Mouse (Mus musculus): ENCODE results near the gene Etl4. TPM values are rescaled to one million over a fixed set of nuclear protein-coding genes. Genes with fewer than 3 reads are reported as not detected.

Etl4 gene
- polyA plus RNA-seq (2011; ENCODE audit: insufficient read depth, insufficient read length, low replicate concordance, missing spikeins) = 1.8 and 8.2 TPM in 2 replicates

GRCm38 (mm10) chr2:19909171-19909899, at the start of gene Etl4:
Gene Etl4 (plus strand): TSS chr2:19909780.
- no peak within 1 kb of the TSS for H3K4me3 ChIP-seq (replicated peaks; ENCODE audit: control insufficient read depth, low read depth, low read length)
- WGBS = 2% methylated on average over 37 of the region's 37 CpGs
- no peaks in the 10 kb centered on the region for H3K4me1 ChIP-seq (ENCODE audit: control insufficient read depth, insufficient read depth, low read length)
- H3K27ac ChIP-seq (ENCODE audit: control insufficient read depth, insufficient read depth, low read depth, low read length, poor library complexity) = no peak within 1 kb of the TSS
- TF ChIP-seq POLR2A (IDR thresholded peaks at IDR 0.05; ENCODE audit: borderline replicate concordance, control insufficient read depth, low read depth, low read length) = no peak
- TF ChIP-seq CTCF (IDR thresholded peaks at IDR 0.05; ENCODE audit: control insufficient read depth, insufficient read depth, low read length) = no peak

GRCm38 (mm10) chr2:19869167-19869566, 40.4 kb upstream of the Etl4 start:
- H3K27ac ChIP-seq (ENCODE audit: control insufficient read depth, insufficient read depth, low read depth, low read length, poor library complexity) = no peak overlapping the region
- TF ChIP-seq CTCF (IDR thresholded peaks at IDR 0.05; ENCODE audit: control insufficient read depth, insufficient read depth, low read length) = no peak
- no peak for TF ChIP-seq POLR2A (IDR thresholded peaks at IDR 0.05; ENCODE audit: borderline replicate concordance, control insufficient read depth, low read depth, low read length)
- no peaks in the 10 kb centered on the region for H3K4me1 ChIP-seq (ENCODE audit: control insufficient read depth, insufficient read depth, low read length)
- H3K4me3 ChIP-seq (replicated peaks; ENCODE audit: control insufficient read depth, low read depth, low read length) = no peak overlapping the region

GRCm38 (mm10) chr2:19871881-19872280, 37.7 kb upstream of the Etl4 start:
- TF ChIP-seq CTCF (IDR thresholded peaks at IDR 0.05; ENCODE audit: control insufficient read depth, insufficient read depth, low read length) (no peak), POLR2A (IDR thresholded peaks at IDR 0.05; ENCODE audit: borderline replicate concordance, control insufficient read depth, low read depth, low read length) (no peak)
- Histone ChIP-seq H3K4me3 (replicated peaks; ENCODE audit: control insufficient read depth, low read depth, low read length) (no peak overlapping the region), H3K27ac (ENCODE audit: control insufficient read depth, insufficient read depth, low read depth, low read length, poor library complexity) (no peak overlapping the region), H3K4me1 (ENCODE audit: control insufficient read depth, insufficient read depth, low read length) (no peaks in the 10 kb centered on the region)
- 78% methylated on average over 1 of the region's 1 CpGs for WGBS

- Histone ChIP-seq H3K4me1 (ENCODE audit: control insufficient read depth, insufficient read depth, low read length) (no peaks in the 10 kb centered on the region), H3K4me3 (replicated peaks; ENCODE audit: control insufficient read depth, low read depth, low read length) (no peak overlapping the region), H3K27ac (ENCODE audit: control insufficient read depth, insufficient read depth, low read depth, low read length, poor library complexity) (no peak overlapping the region)
- TF ChIP-seq POLR2A (IDR thresholded peaks at IDR 0.05; ENCODE audit: borderline replicate concordance, control insufficient read depth, low read depth, low read length) (no peak), CTCF (IDR thresholded peaks at IDR 0.05; ENCODE audit: control insufficient read depth, insufficient read depth, low read length) (no peak)
- WGBS = 36% methylated on average over 4 of the region's 4 CpGs
These were observed 18.7 kb upstream of the Etl4 start for GRCm38 (mm10) chr2:19890875-19891274.

- H3K4me3 ChIP-seq (replicated peaks; ENCODE audit: control insufficient read depth, low read depth, low read length) = no peak overlapping the region
- no peak for TF ChIP-seq POLR2A (IDR thresholded peaks at IDR 0.05; ENCODE audit: borderline replicate concordance, control insufficient read depth, low read depth, low read length)
- no peak for TF ChIP-seq CTCF (IDR thresholded peaks at IDR 0.05; ENCODE audit: control insufficient read depth, insufficient read depth, low read length)
- H3K4me1 ChIP-seq (ENCODE audit: control insufficient read depth, insufficient read depth, low read length) = no peaks in the 10 kb centered on the region
- 4% methylated on average over 31 of the region's 31 CpGs for WGBS
- H3K27ac ChIP-seq (ENCODE audit: control insufficient read depth, insufficient read depth, low read depth, low read length, poor library complexity) = no peak overlapping the region
These were observed 560 bp downstream of the Etl4 start for GRCm38 (mm10) chr2:19909900-19910780.

- TF ChIP-seq CTCF (IDR thresholded peaks at IDR 0.05; ENCODE audit: control insufficient read depth, insufficient read depth, low read length) = no peak
- TF ChIP-seq POLR2A (IDR thresholded peaks at IDR 0.05; ENCODE audit: borderline replicate concordance, control insufficient read depth, low read depth, low read length) = no peak
- no peaks in the 10 kb centered on the region for H3K4me1 ChIP-seq (ENCODE audit: control insufficient read depth, insufficient read depth, low read length)
- no peak overlapping the region for H3K27ac ChIP-seq (ENCODE audit: control insufficient read depth, insufficient read depth, low read depth, low read length, poor library complexity)
- 10% methylated on average over 8 of the region's 8 CpGs for WGBS
- no peak overlapping the region for H3K4me3 ChIP-seq (replicated peaks; ENCODE audit: control insufficient read depth, low read depth, low read length)
These were observed 1.2 kb downstream of the Etl4 start for GRCm38 (mm10) chr2:19910781-19911175.

GRCm38 (mm10) chr2:19919190-19919589, 9.6 kb downstream of the Etl4 start:
- 27% methylated on average over 6 of the region's 6 CpGs for WGBS

GRCm38 (mm10) chr2:19930009-19930408, 20.4 kb downstream of the Etl4 start:
- Histone ChIP-seq H3K4me1 (ENCODE audit: control insufficient read depth, insufficient read depth, low read length) (no peaks in the 10 kb centered on the region), H3K4me3 (replicated peaks; ENCODE audit: control insufficient read depth, low read depth, low read length) (no peak overlapping the region), H3K27ac (ENCODE audit: control insufficient read depth, insufficient read depth, low read depth, low read length, poor library complexity) (no peak overlapping the region)
- 80% methylated on average over 1 of the region's 1 CpGs for WGBS
- TF ChIP-seq CTCF (IDR thresholded peaks at IDR 0.05; ENCODE audit: control insufficient read depth, insufficient read depth, low read length) = no peak
- TF ChIP-seq POLR2A (IDR thresholded peaks at IDR 0.05; ENCODE audit: borderline replicate concordance, control insufficient read depth, low read depth, low read length) = no peak

More at GRCm38 (mm10) chr2:19919190-19919589, 9.6 kb downstream of the Etl4 start:
- no peak overlapping the region for H3K27ac ChIP-seq (ENCODE audit: control insufficient read depth, insufficient read depth, low read depth, low read length, poor library complexity)
- H3K4me3 ChIP-seq (replicated peaks; ENCODE audit: control insufficient read depth, low read depth, low read length) = no peak overlapping the region
- TF ChIP-seq CTCF (IDR thresholded peaks at IDR 0.05; ENCODE audit: control insufficient read depth, insufficient read depth, low read length) (peak; percentile 74), POLR2A (IDR thresholded peaks at IDR 0.05; ENCODE audit: borderline replicate concordance, control insufficient read depth, low read depth, low read length) (no peak)
- no peaks in the 10 kb centered on the region for H3K4me1 ChIP-seq (ENCODE audit: control insufficient read depth, insufficient read depth, low read length)

Measured in bone marrow, adult 2 months (tissue).